Mouse (Mus musculus) liver, embryonic 11.5 days (tissue): ENCODE measurements around the gene Myadml2. TPM values are rescaled to one million over a fixed set of nuclear protein-coding genes. Genes with fewer than 3 reads are reported as not detected.

Source experiments
- ATAC-seq: fragments of 200-750 bp; cut with Nextera tagmentation; replicated peaks from 2 replicates; pipeline ENCODE4 v1.8.0; 2017; ENCODE audit warnings: moderate number of reproducible peaks, mild to moderate bottlenecking, moderate TSS enrichment, moderate library complexity; ENCODE audit not compliant: low FRiP score
- DNase-seq: peaks from one replicate; pipeline ENCODE4 v3.0.0-alpha.2; 2017; ENCODE audit warnings: low spot score
- H3K27ac ChIP-seq: fragments of 300-500 bp; sonication (generic); 2 replicates; pipeline ENCODE4 v1.5.1; 2014; ENCODE audit warnings: mild to moderate bottlenecking, low read depth, low read length, control low read depth
- H3K27me3 ChIP-seq: fragments of 300-500 bp; sonication (generic); replicated peaks from 2 replicates; pipeline ENCODE4 v1.6.1; 2014; ENCODE audit warnings: low read length, mixed read lengths; ENCODE audit not compliant: control insufficient read depth, insufficient read depth
- H3K36me3 ChIP-seq: fragments of 300-500 bp; sonication (generic); 2 replicates; pipeline ENCODE4 v1.6.1; 2014; ENCODE audit warnings: mild to moderate bottlenecking, low read length, moderate library complexity, mixed read lengths; ENCODE audit not compliant: control insufficient read depth, insufficient read depth
- H3K4me1 ChIP-seq: fragments of 300-500 bp; sonication (generic); replicated peaks from 2 replicates; pipeline ENCODE4 v1.6.1; 2014; ENCODE audit warnings: low read length, mixed read lengths; ENCODE audit not compliant: control insufficient read depth, insufficient read depth
- H3K4me2 ChIP-seq: fragments of 300-500 bp; sonication (generic); 2 replicates; pipeline ENCODE4 v1.6.1; 2014; ENCODE audit warnings: mild to moderate bottlenecking, control low read depth, moderate library complexity
- H3K4me3 ChIP-seq: fragments of 300-500 bp; sonication (generic); 2 replicates; pipeline ENCODE4 v1.5.1; 2014; ENCODE audit warnings: low read depth, low read length, control low read depth
- H3K9ac ChIP-seq: fragments of 300-500 bp; sonication (generic); 2 replicates; pipeline ENCODE4 v1.6.1; 2014; ENCODE audit warnings: low read depth, low read length, control low read depth
- H3K9me3 ChIP-seq: fragments of 300-500 bp; sonication (generic); 2 replicates; pipeline ENCODE4 v1.6.1; 2016; ENCODE audit warnings: low read length, inconsistent platforms, mixed read lengths; ENCODE audit not compliant: control insufficient read depth
- WGBS: fragments of 180-500 bp; shearing (Covaris S2); extraction: QIAGEN DNeasy Blood & Tissue Kit; methylation state at CpG from one replicate; pipeline ENCODE4 v1.1.7; 2014; 5-methylcytosine and 5-hydroxymethylcytosine counted together
- polyA plus RNA-seq: library from polyadenylated mRNA; unstranded; fragments of >200 nt; fragmentation: Nextera tagmentation; extraction: Ambion mirVana; gene quantifications from 2 replicates; pipeline ENCODE4 v1.2.1, GENCODE M21; 2014

Myadml2 gene
- polyA plus RNA-seq, 1 experiment from 2014 or later = 0.60 TPM

- DNase-seq (peak; percentile 71), ATAC-seq (peak; percentile 41; the same call in 1 of the 2 replicates)
- no peaks in the 10 kb centered on the region for H3K9me3 ChIP-seq
- H3K36me3 ChIP-seq = no peaks in the 10 kb centered on the region
- H3K4me3 ChIP-seq = peak overlapping the region; percentile 10; the same call in 1 of the 2 replicates
- no peak overlapping the region for H3K9ac ChIP-seq
- peaks cover 80% of the 10 kb centered on the region for H3K27me3 ChIP-seq
- no peak overlapping the region for H3K27ac ChIP-seq
- H3K4me1 ChIP-seq = peaks cover 19% of the 10 kb centered on the region
- peak overlapping the region; percentile 31; the same call in 1 of the 2 replicates for H3K4me2 ChIP-seq
- 4% methylated on average over 24 of the region's 24 CpGs for WGBS
Observed at GRCm38 (mm10) chr11:120658876-120659410, 11.0 kb upstream of the Myadml2 start.

GRCm38 (mm10) chr11:120657301-120657700 lies 9.3 kb upstream of the Myadml2 start:
- peaks cover 64% of the 10 kb centered on the region for H3K27me3 ChIP-seq
- WGBS = 81% methylated on average over 4 of the region's 4 CpGs
- no peak overlapping the region for H3K27ac ChIP-seq
- ATAC-seq (no peak), DNase-seq (no peak)
- H3K9ac ChIP-seq = no peak overlapping the region
- H3K4me3 ChIP-seq = no peak overlapping the region
- H3K4me2 ChIP-seq = no peak overlapping the region
- H3K4me1 ChIP-seq = peaks cover 19% of the 10 kb centered on the region
- H3K9me3 ChIP-seq = no peaks in the 10 kb centered on the region
- no peaks in the 10 kb centered on the region for H3K36me3 ChIP-seq

- ATAC-seq (no peak), DNase-seq (no peak)
- peaks cover 3% of the 10 kb centered on the region; the same call in 1 of the 2 replicates for H3K4me1 ChIP-seq
- no peak overlapping the region for H3K9ac ChIP-seq
- peaks cover 38% of the 10 kb centered on the region for H3K27me3 ChIP-seq
- H3K4me2 ChIP-seq = no peak overlapping the region
- H3K4me3 ChIP-seq = no peak overlapping the region
- no peaks in the 10 kb centered on the region for H3K36me3 ChIP-seq
- H3K9me3 ChIP-seq = no peaks in the 10 kb centered on the region
- no peak overlapping the region for H3K27ac ChIP-seq
- 59% methylated on average over 3 of the region's 3 CpGs for WGBS
Observed at GRCm38 (mm10) chr11:120654741-120655140, 6.8 kb upstream of the Myadml2 start.

GRCm38 (mm10) chr11:120651872-120652271 lies 3.9 kb upstream of the Myadml2 start:
- ATAC-seq (no peak), DNase-seq (no peak)
- no peak overlapping the region for H3K4me2 ChIP-seq
- no peak overlapping the region for H3K9ac ChIP-seq
- no peak overlapping the region for H3K4me3 ChIP-seq
- 60% methylated on average over 3 of the region's 3 CpGs for WGBS
- no peaks in the 10 kb centered on the region for H3K36me3 ChIP-seq
- H3K9me3 ChIP-seq = no peaks in the 10 kb centered on the region
- H3K27ac ChIP-seq = no peak overlapping the region
- H3K4me1 ChIP-seq = peaks cover 11% of the 10 kb centered on the region
- peaks cover 17% of the 10 kb centered on the region; the same call in 1 of the 2 replicates for H3K27me3 ChIP-seq

DNA sequence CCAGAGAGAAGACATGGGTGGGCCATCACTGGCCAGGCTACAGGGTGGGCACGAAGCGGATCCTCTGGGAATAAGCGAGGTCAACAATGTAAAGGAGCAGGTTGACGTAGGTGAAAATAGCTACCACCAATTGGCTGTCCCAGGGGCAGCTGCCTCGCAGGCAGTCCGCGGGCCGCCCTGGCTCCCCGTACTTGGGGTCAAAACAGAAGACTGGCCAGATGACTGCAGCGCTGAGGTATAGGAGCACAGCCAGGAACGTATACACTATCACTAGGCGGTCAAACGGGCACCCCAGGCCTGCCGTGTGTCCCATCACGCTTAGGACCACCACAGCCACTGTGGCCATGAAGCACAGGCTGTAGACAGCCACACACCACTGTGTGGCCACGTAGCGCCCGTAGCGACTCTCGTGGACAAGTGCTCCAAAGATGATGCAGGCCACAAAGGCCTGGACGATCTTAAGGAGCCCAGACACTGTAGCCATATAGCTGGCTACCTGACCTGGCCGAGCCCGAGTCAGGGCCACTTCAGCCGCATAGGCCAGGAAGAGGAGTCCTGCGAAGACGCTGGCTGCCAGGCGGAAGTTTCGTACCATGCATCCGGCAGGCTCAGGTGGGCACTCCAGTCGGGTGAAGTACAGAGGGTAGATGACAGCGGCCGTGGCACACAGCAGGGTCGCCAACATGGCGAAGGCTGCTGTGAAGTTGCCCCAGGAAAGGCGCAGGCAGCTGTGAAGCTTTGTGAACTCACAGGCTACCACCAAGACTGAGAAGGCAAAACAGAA lies 719 bp downstream of the Myadml2 start:
- peaks cover 11% of the 10 kb centered on the region; the same call in 1 of the 2 replicates for H3K27me3 ChIP-seq
- H3K27ac ChIP-seq = no peak overlapping the region
- no peaks in the 10 kb centered on the region for H3K9me3 ChIP-seq
- no peak for ATAC-seq
- 0 out of 2 replicates have a peak overlapping the region, but pooled peaks have one; percentile 56 for H3K9ac ChIP-seq
- H3K4me3 ChIP-seq = peak overlapping the region; percentile 39; the same call in 1 of the 2 replicates
- no peak for DNase-seq
- peaks cover 23% of the 10 kb centered on the region for H3K4me1 ChIP-seq
- H3K4me2 ChIP-seq = peak overlapping the region; percentile 71
- WGBS = 76% methylated on average over 35 of the region's 35 CpGs
- H3K36me3 ChIP-seq = no peaks in the 10 kb centered on the region

GRCm38 (mm10) chr11:120643601-120643987 lies 4.4 kb downstream of the Myadml2 start, which contains the start of gene Pycr1:
Gene Pycr1 (minus strand): TSS chr11:120643769.
- Histone ChIP-seq H3K4me2 (peak within 1 kb of the TSS; percentile 81), H3K27ac (0 out of 2 replicates have a peak within 1 kb of the TSS, but pooled peaks have one; percentile 13), H3K4me1 (peaks cover 23% of the 10 kb centered on the region), H3K36me3 (no peaks in the 10 kb centered on the region), H3K27me3 (peaks cover 23% of the 10 kb centered on the region), H3K4me3 (peak within 1 kb of the TSS; percentile 50), H3K9me3 (no peaks in the 10 kb centered on the region), H3K9ac (peak within 1 kb of the TSS; percentile 56)
- DNase-seq = peak; percentile 96
- ATAC-seq = peak; percentile 99
- WGBS = under 1% methylated on average over 15 of the region's 15 CpGs

DNA sequence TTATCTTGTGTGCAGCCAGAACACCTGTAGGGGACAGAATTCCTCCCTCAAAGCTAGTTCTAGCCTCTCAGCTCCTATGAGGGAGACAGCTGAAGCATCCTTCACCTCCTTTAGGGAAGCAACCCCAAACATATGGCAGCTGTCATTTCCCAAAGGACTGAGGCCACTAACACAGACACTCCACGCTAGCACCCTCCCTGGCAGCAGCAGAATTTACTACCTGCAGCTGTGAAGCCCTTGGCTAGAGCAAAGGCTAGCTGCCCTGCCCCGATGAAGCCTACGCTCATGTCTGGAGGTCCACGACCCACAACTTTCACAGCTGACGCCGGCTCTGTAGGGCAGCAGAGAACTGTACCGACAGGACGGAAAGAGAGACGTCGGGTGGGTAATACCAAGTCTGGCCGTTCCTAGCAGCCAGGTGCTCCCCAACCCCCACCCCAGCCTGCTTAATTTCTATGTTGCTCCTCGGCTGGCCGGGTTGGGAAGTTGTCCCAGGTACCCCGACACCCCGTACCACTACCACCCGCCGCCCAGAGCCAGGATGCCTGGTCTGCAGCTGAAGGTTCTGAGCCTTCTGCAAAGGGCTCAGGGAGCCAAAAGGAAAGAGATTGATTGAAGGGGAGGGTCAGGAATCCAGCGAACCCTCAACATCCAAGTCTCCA lies 4.9 kb downstream of the Myadml2 start:
- peak; percentile 57 for ATAC-seq
- H3K9me3 ChIP-seq = no peaks in the 10 kb centered on the region
- H3K4me2 ChIP-seq = peak overlapping the region; percentile 81
- WGBS = 5% methylated on average over 18 of the region's 18 CpGs
- peaks cover 19% of the 10 kb centered on the region for H3K4me1 ChIP-seq
- no peaks in the 10 kb centered on the region for H3K36me3 ChIP-seq
- 0 out of 2 replicates have a peak overlapping the region, but pooled peaks have one; percentile 13 for H3K27ac ChIP-seq
- DNase-seq = no peak
- peak overlapping the region; percentile 50 for H3K4me3 ChIP-seq
- H3K27me3 ChIP-seq = peaks cover 23% of the 10 kb centered on the region
- peak overlapping the region; percentile 56 for H3K9ac ChIP-seq

- Histone ChIP-seq H3K36me3 (no peaks in the 10 kb centered on the region), H3K4me2 (no peak overlapping the region), H3K4me3 (no peak overlapping the region), H3K27me3 (peaks cover 18% of the 10 kb centered on the region), H3K9ac (no peak overlapping the region), H3K4me1 (peaks cover 11% of the 10 kb centered on the region), H3K27ac (no peak overlapping the region), H3K9me3 (no peaks in the 10 kb centered on the region)
- DNase-seq (no peak), ATAC-seq (no peak)
- WGBS = 81% methylated on average over 8 of the region's 8 CpGs
Observed at GRCm38 (mm10) chr11:120641869-120642268, 6.1 kb downstream of the Myadml2 start.
